Mouse (Mus musculus) hindbrain, embryonic 15.5 days (tissue): Measurements from ENCODE around the gene Mis12. TPM values are rescaled to one million over a fixed set of nuclear protein-coding genes. Genes with fewer than 3 reads are reported as not detected.

Experiments
- ATAC-seq: fragments of 200-750 bp; cut with Nextera tagmentation; 2 replicates; pipeline ENCODE4 v1.8.0; 2017; ENCODE audit warnings: low read depth, moderate number of reproducible peaks, moderate TSS enrichment; ENCODE audit not compliant: low FRiP score
- H3K27ac ChIP-seq: fragments of 300-500 bp; sonication (generic); replicated peaks from 2 replicates; pipeline ENCODE4 v1.5.1; 2015; ENCODE audit warnings: mild to moderate bottlenecking, inconsistent platforms
- H3K27me3 ChIP-seq: fragments of 300-500 bp; sonication (generic); 2 replicates; pipeline ENCODE4 v1.6.1; 2015; ENCODE audit warnings: control low read depth, inconsistent platforms
- H3K36me3 ChIP-seq: fragments of 300-500 bp; sonication (generic); 2 replicates; pipeline ENCODE4 v1.6.1; 2015; ENCODE audit warnings: control low read depth, inconsistent platforms
- H3K4me1 ChIP-seq: fragments of 300-500 bp; sonication (generic); replicated peaks from 2 replicates; pipeline ENCODE4 v1.6.1; 2015; ENCODE audit warnings: control low read depth, inconsistent platforms
- H3K4me2 ChIP-seq: fragments of 300-500 bp; sonication (generic); 2 replicates; pipeline ENCODE4 v1.6.1; 2015; ENCODE audit warnings: moderate library complexity, mild to moderate bottlenecking, inconsistent platforms
- H3K4me3 ChIP-seq: fragments of 300-500 bp; sonication (generic); 2 replicates; pipeline ENCODE4 v1.5.1; 2015; ENCODE audit warnings: mild to moderate bottlenecking, inconsistent platforms
- H3K9ac ChIP-seq: fragments of 300-500 bp; sonication (generic); 2 replicates; pipeline ENCODE4 v1.6.1; 2015; ENCODE audit warnings: inconsistent platforms
- H3K9me3 ChIP-seq: fragments of 300-500 bp; sonication (generic); 2 replicates; pipeline ENCODE4 v1.6.1; 2016; ENCODE audit warnings: control low read depth, inconsistent platforms
- WGBS: fragments of 180-500 bp; shearing (Covaris S2); methylation state at CpG from one replicate; pipeline ENCODE4 v1.1.7; 2015; 5-methylcytosine and 5-hydroxymethylcytosine counted together
- polyA plus RNA-seq: library from polyadenylated mRNA; unstranded; fragments of >200 nt; fragmentation: Nextera tagmentation; extraction: Ambion mirVana; gene quantifications from 2 replicates; pipeline ENCODE4 v1.2.1, GENCODE M21; 2015

Mis12 gene
- polyA plus RNA-seq, 1 experiment from 2014 or later = 36.2 TPM

- peaks cover 12% of the 10 kb centered on the region for H3K4me1 ChIP-seq
- peaks cover 67% of the 10 kb centered on the region for H3K36me3 ChIP-seq
- H3K9ac ChIP-seq = peak within 1 kb of the TSS; percentile 98
- WGBS = under 1% methylated on average over 59 of the region's 64 CpGs
- no peaks in the 10 kb centered on the region for H3K9me3 ChIP-seq
- H3K27ac ChIP-seq = peak within 1 kb of the TSS; percentile 76
- peak within 1 kb of the TSS; percentile 79 for H3K4me2 ChIP-seq
- ATAC-seq = peak; percentile 96
- H3K27me3 ChIP-seq = no peaks in the 10 kb centered on the region
- peak within 1 kb of the TSS; percentile 100 for H3K4me3 ChIP-seq
Measured at GRCm38 (mm10) chr11:70982557-70983228, 36.7 kb upstream of the Mis12 start, which contains the start of gene C1qbp. TSS of gene C1qbp (minus strand) at chr11:70983026.

- Histone ChIP-seq H3K9ac (no peak overlapping the region), H3K27me3 (no peaks in the 10 kb centered on the region), H3K4me3 (no peak overlapping the region), H3K4me1 (peaks cover 23% of the 10 kb centered on the region), H3K27ac (no peak overlapping the region), H3K36me3 (peaks cover 37% of the 10 kb centered on the region), H3K4me2 (no peak overlapping the region), H3K9me3 (no peaks in the 10 kb centered on the region)
- 89% methylated on average over 4 of the region's 4 CpGs for WGBS
- no peak for ATAC-seq
Measured at GRCm38 (mm10) chr11:71001167-71001566, 18.2 kb upstream of the Mis12 start.

GRCm38 (mm10) chr11:71003611-71004315 lies 15.6 kb upstream of the Mis12 start:
- WGBS = under 1% methylated on average over 49 of the region's 49 CpGs
- Histone ChIP-seq H3K9me3 (no peaks in the 10 kb centered on the region), H3K36me3 (peaks cover 16% of the 10 kb centered on the region), H3K27ac (peak overlapping the region; percentile 84), H3K4me3 (peak overlapping the region; percentile 95), H3K9ac (peak overlapping the region; percentile 76), H3K4me1 (peaks cover 23% of the 10 kb centered on the region), H3K27me3 (no peaks in the 10 kb centered on the region), H3K4me2 (peak overlapping the region; percentile 90)
- peak; percentile 86 for ATAC-seq

GRCm38 (mm10) chr11:71004316-71004773 lies 15.1 kb upstream of the Mis12 start, which contains the start of gene Dhx33:
TSS of gene Dhx33 (minus strand) at chr11:71004437.
- H3K4me2 ChIP-seq = peak within 1 kb of the TSS; percentile 90
- H3K27ac ChIP-seq = peak within 1 kb of the TSS; percentile 84
- H3K4me3 ChIP-seq = peak within 1 kb of the TSS; percentile 95
- WGBS = under 1% methylated on average over 35 of the region's 35 CpGs
- peak within 1 kb of the TSS; percentile 76 for H3K9ac ChIP-seq
- H3K9me3 ChIP-seq = no peaks in the 10 kb centered on the region
- ATAC-seq = peak; percentile 99
- H3K27me3 ChIP-seq = no peaks in the 10 kb centered on the region
- H3K4me1 ChIP-seq = peaks cover 23% of the 10 kb centered on the region
- peaks cover 13% of the 10 kb centered on the region for H3K36me3 ChIP-seq

GRCm38 (mm10) chr11:71005046-71005445 lies 14.4 kb upstream of the Mis12 start:
- Histone ChIP-seq H3K4me1 (peaks cover 23% of the 10 kb centered on the region), H3K4me2 (peak overlapping the region; percentile 90), H3K27ac (0 out of 2 replicates have a peak overlapping the region, but pooled peaks have one; percentile 57), H3K4me3 (peak overlapping the region; percentile 95), H3K36me3 (peaks cover 12% of the 10 kb centered on the region; the same call in 1 of the 2 replicates), H3K9me3 (no peaks in the 10 kb centered on the region), H3K9ac (peak overlapping the region; percentile 25), H3K27me3 (no peaks in the 10 kb centered on the region)
- 51% methylated on average over 5 of the region's 5 CpGs for WGBS
- ATAC-seq = no peak

GRCm38 (mm10) chr11:71007026-71007425 lies 12.4 kb upstream of the Mis12 start:
- H3K9ac ChIP-seq = no peak overlapping the region
- 95% methylated on average over 6 of the region's 6 CpGs for WGBS
- no peak overlapping the region for H3K4me2 ChIP-seq
- H3K27me3 ChIP-seq = no peaks in the 10 kb centered on the region
- ATAC-seq = no peak
- peaks cover 23% of the 10 kb centered on the region for H3K4me1 ChIP-seq
- H3K4me3 ChIP-seq = no peak overlapping the region
- peaks cover 28% of the 10 kb centered on the region for H3K36me3 ChIP-seq
- H3K9me3 ChIP-seq = no peaks in the 10 kb centered on the region
- H3K27ac ChIP-seq = no peak overlapping the region

- Histone ChIP-seq H3K36me3 (peaks cover 36% of the 10 kb centered on the region), H3K4me1 (peaks cover 15% of the 10 kb centered on the region), H3K27ac (no peak overlapping the region), H3K9ac (no peak overlapping the region), H3K4me3 (no peak overlapping the region), H3K27me3 (no peaks in the 10 kb centered on the region), H3K9me3 (no peaks in the 10 kb centered on the region), H3K4me2 (no peak overlapping the region)
- WGBS = 92% methylated on average over 7 of the region's 7 CpGs
- ATAC-seq = no peak
Measured at GRCm38 (mm10) chr11:71007831-71008230, 11.6 kb upstream of the Mis12 start.

GRCm38 (mm10) chr11:71008321-71008720 lies 11.1 kb upstream of the Mis12 start:
- no peak for ATAC-seq

GRCm38 (mm10) chr11:71012743-71013142 lies 6.7 kb upstream of the Mis12 start:
- Histone ChIP-seq H3K9ac (no peak overlapping the region), H3K4me1 (peaks cover 17% of the 10 kb centered on the region), H3K27me3 (no peaks in the 10 kb centered on the region), H3K4me2 (no peak overlapping the region), H3K27ac (no peak overlapping the region), H3K4me3 (no peak overlapping the region), H3K9me3 (no peaks in the 10 kb centered on the region), H3K36me3 (peaks cover 40% of the 10 kb centered on the region)
- WGBS = 96% methylated on average over 7 of the region's 7 CpGs
- no peak for ATAC-seq

More at GRCm38 (mm10) chr11:71008321-71008720, 11.1 kb upstream of the Mis12 start:
- peaks cover 38% of the 10 kb centered on the region for H3K36me3 ChIP-seq
- 92% methylated on average over 3 of the region's 3 CpGs for WGBS
- peaks cover 10% of the 10 kb centered on the region for H3K4me1 ChIP-seq
- no peak overlapping the region for H3K4me2 ChIP-seq
- H3K9ac ChIP-seq = no peak overlapping the region
- no peaks in the 10 kb centered on the region for H3K27me3 ChIP-seq
- H3K9me3 ChIP-seq = no peaks in the 10 kb centered on the region
- H3K27ac ChIP-seq = no peak overlapping the region
- no peak overlapping the region for H3K4me3 ChIP-seq

GRCm38 (mm10) chr11:71017051-71017450 lies 2.4 kb upstream of the Mis12 start:
- no peak for ATAC-seq
- no peaks in the 10 kb centered on the region for H3K9me3 ChIP-seq
- 92% methylated on average over 1 of the region's 1 CpGs for WGBS
- H3K27ac ChIP-seq = no peak overlapping the region
- no peak overlapping the region for H3K9ac ChIP-seq
- H3K27me3 ChIP-seq = no peaks in the 10 kb centered on the region
- peaks cover 12% of the 10 kb centered on the region for H3K36me3 ChIP-seq
- H3K4me1 ChIP-seq = peaks cover 43% of the 10 kb centered on the region
- no peak overlapping the region for H3K4me3 ChIP-seq
- H3K4me2 ChIP-seq = peak overlapping the region; percentile 70; the same call in 1 of the 2 replicates

- Histone ChIP-seq H3K4me2 (peak overlapping the region; percentile 70), H3K4me1 (peaks cover 52% of the 10 kb centered on the region), H3K27ac (peak overlapping the region; percentile 86), H3K9me3 (no peaks in the 10 kb centered on the region), H3K4me3 (peak overlapping the region; percentile 90), H3K36me3 (no peaks in the 10 kb centered on the region), H3K9ac (peak overlapping the region; percentile 90), H3K27me3 (no peaks in the 10 kb centered on the region)
- 6% methylated on average over 28 of the region's 28 CpGs for WGBS
- ATAC-seq = peak; percentile 32; the same call in 1 of the 2 replicates
Measured at GRCm38 (mm10) chr11:71018416-71019200, 803 bp upstream of the Mis12 start.
